Mouse (Mus musculus): Measurements from ENCODE around the gene Mthfr. TPM values are rescaled to one million over a fixed set of nuclear protein-coding genes. Genes with fewer than 3 reads are reported as not detected.

Mthfr gene
- total and polyA plus RNA-seq, 3 experiments: 15.3 to 17.0 (median 16.3) TPM

DNA sequence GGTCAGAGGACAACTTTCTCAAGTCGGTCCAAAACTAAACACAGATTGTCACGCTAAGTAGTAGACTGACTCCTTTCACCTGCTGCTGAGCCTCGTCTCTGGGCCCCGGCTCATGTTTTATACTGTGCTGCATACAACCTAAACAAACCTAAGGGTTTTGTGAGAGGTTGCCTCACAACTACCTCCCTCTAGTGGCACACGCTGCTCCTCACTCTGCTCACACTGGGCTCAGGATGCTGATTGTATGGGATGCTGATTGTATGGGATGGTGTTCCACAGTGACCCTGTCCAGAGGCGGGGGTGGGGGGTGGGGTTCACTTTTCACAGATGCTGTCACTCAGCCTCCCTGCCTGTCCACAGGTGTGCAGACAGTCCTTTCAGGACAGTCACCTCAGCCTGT is 40.3 kb downstream of the Mthfr start:
- H3K27ac ChIP-seq (ENCODE audit: insufficient read depth, low read depth): no peak overlapping the region
- H3K4me2 ChIP-seq (ENCODE audit: insufficient read depth, low read depth, poor library complexity, severe bottlenecking): no peak overlapping the region
- no peak overlapping the region for H3K9ac ChIP-seq (ENCODE audit: insufficient read depth, low read depth)
- dilution Hi-C loops (cut with MboI; ENCODE audit: extremely low pct_ligation_motif_present, extremely low pct_unique_long_range_greater_than_20kb, low sequenced_read_pairs) (no loop called here), in situ Hi-C loops (cut with MboI; ENCODE audit: low pct_ligation_motif_present, low pct_unique_long_range_greater_than_20kb, low sequenced_read_pairs) (no loop called here)
- DNase-seq (ENCODE audit: extremely low read depth): no peak
- peak in 1 of 2 experiments; percentile 39; a peak in 2 of 4 replicates for TF ChIP-seq CTCF (conservative IDR thresholded peaks at IDR 0.05 in 1 of 2, IDR thresholded peaks at IDR 0.05 in 1 of 2; ENCODE audit: low read depth in 2 of 2, low read length in 2 of 2)
- no peak for TF ChIP-seq ZNF384 (IDR thresholded peaks at IDR 0.05; ENCODE audit: low read depth, low read length)
- TF ChIP-seq MAZ (IDR thresholded peaks at IDR 0.05; ENCODE audit: low read depth, low read length): no peak
- 0 out of 2 replicates have a peak, but pooled peaks have one; percentile 7 for TF ChIP-seq SMC3 (IDR thresholded peaks at IDR 0.05; ENCODE audit: low read depth, low read length)
- peaks cover 28 to 42% of the 10 kb centered on the region in 2 experiments for H3K36me3 ChIP-seq (replicated peaks in 1 of 2; ENCODE audit: control insufficient read depth in 1 of 2, insufficient read depth in 1 of 2, low read length in 1 of 2)
- no peaks in the 10 kb centered on the region for H3K9me3 ChIP-seq (replicated peaks; ENCODE audit: low read length)
- peaks cover 1% of the 10 kb centered on the region for H3K27me3 ChIP-seq (replicated peaks)
- no peak overlapping the region for H3K4me3 ChIP-seq (replicated peaks in 1 of 3; ENCODE audit: low read depth in 2 of 3, low read length in 2 of 3, poor library complexity in 1 of 3)
- no peaks in the 10 kb centered on the region for H3K79me2 ChIP-seq (replicated peaks; ENCODE audit: control insufficient read depth, extremely low read depth, insufficient read depth, poor library complexity, severe bottlenecking)
- 0 out of 4 replicates have a peak, but pooled peaks cover 0 to 3% of the 10 kb centered on the region in 2 experiments for H3K4me1 ChIP-seq (ENCODE audit: control insufficient read depth in 1 of 2, insufficient read depth in 2 of 2)

DNA sequence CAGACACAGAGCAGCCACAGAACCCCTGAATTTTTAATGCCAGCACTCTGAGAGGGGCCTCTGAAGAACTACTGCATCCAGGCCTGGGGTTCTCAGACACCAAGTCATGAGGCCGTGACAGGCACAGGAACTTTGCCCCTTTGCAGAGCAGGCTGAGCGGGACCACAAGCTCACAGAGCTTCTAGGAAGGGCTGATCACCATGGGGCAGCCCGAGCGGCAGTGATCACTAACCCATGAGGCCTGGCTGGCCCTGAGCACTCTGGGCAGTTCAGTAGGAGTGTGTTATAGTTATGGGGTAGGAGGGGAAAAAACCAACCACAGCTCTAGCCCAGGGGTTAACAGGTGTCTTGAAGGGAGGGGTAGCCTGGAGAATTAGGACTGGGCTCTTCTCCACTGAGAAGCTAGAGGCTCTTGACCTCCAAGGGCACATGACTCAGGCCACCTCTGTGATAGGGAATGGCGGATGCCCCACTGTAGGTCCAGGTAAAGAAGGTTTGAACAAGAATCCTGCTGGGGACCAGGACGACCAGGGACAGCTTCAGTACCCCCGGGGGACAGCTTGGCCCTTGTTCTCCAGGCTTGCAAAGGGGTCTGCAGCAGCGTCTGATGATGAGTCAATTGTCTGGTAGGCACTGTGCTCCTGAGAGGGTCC is 41.2 kb downstream of the Mthfr start:
- no peak for DNase-seq (ENCODE audit: extremely low read depth)
- no peak overlapping the region for H3K27ac ChIP-seq (ENCODE audit: insufficient read depth, low read depth)
- H3K4me3 ChIP-seq (replicated peaks in 1 of 3; ENCODE audit: low read depth in 2 of 3, low read length in 2 of 3, poor library complexity in 1 of 3): no peak overlapping the region
- H3K36me3 ChIP-seq (replicated peaks in 1 of 2; ENCODE audit: control insufficient read depth in 1 of 2, insufficient read depth in 1 of 2, low read length in 1 of 2): peaks cover 28 to 42% of the 10 kb centered on the region in 2 experiments
- dilution Hi-C loops (cut with MboI; ENCODE audit: extremely low pct_ligation_motif_present, extremely low pct_unique_long_range_greater_than_20kb, low sequenced_read_pairs): no loop called here
- H3K27me3 ChIP-seq (replicated peaks): peaks cover under 1% of the 10 kb centered on the region
- no peak for TF ChIP-seq JUN (IDR thresholded peaks at IDR 0.05; ENCODE audit: insufficient read depth, low read depth, low read length)
- H3K4me2 ChIP-seq (ENCODE audit: insufficient read depth, low read depth, poor library complexity, severe bottlenecking): no peak overlapping the region
- no peaks in the 10 kb centered on the region for H3K9me3 ChIP-seq (replicated peaks; ENCODE audit: low read length)
- in situ Hi-C loops (cut with MboI; ENCODE audit: low pct_ligation_motif_present, low pct_unique_long_range_greater_than_20kb, low sequenced_read_pairs): no loop called here
- H3K9ac ChIP-seq (ENCODE audit: insufficient read depth, low read depth): no peak overlapping the region
- H3K4me1 ChIP-seq (ENCODE audit: control insufficient read depth in 1 of 2, insufficient read depth in 2 of 2): no peaks in the 10 kb centered on the region
- H3K79me2 ChIP-seq (replicated peaks; ENCODE audit: control insufficient read depth, extremely low read depth, insufficient read depth, poor library complexity, severe bottlenecking): no peaks in the 10 kb centered on the region

DNA sequence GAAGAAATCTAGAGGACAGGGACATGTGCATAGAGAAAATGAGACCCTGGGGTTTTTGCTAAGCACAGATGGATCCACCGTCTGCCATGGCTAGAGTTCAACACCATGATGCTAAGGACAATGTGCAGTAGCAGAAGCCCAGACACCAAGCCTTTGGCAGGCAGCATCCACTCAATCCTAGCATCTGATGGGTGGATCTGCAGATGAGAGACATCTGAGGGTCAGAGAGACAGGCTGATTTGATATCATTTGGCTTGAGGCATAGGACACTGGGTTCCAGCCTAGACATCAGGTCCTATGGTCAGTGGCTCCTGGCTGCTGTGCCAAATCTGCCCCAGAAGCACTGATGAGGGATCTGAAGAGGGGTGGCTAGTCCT is 41.7 kb downstream of the Mthfr start:
- dilution Hi-C loops (cut with MboI; ENCODE audit: extremely low pct_ligation_motif_present, extremely low pct_unique_long_range_greater_than_20kb, low sequenced_read_pairs) (no loop called here), in situ Hi-C loops (cut with MboI; ENCODE audit: low pct_ligation_motif_present, low pct_unique_long_range_greater_than_20kb, low sequenced_read_pairs) (no loop called here)
- TF ChIP-seq RCOR1 (conservative IDR thresholded peaks at IDR 0.05; ENCODE audit: low read depth, low read length) (no peak), USF2 (conservative IDR thresholded peaks at IDR 0.05; ENCODE audit: low read depth, low read length) (no peak), MAZ (IDR thresholded peaks at IDR 0.05; ENCODE audit: low read depth, low read length) (no peak), MEF2A (IDR thresholded peaks at IDR 0.05; ENCODE audit: borderline replicate concordance, low read depth, low read length) (no peak), ELF1 (IDR thresholded peaks at IDR 0.05; ENCODE audit: low read depth, low read length) (no peak), HCFC1 (IDR thresholded peaks at IDR 0.05; ENCODE audit: low read depth, low read length) (no peak), GABPA (IDR thresholded peaks at IDR 0.05; ENCODE audit: insufficient replicate concordance, low read depth, low read length) (no peak), E2F4 (IDR thresholded peaks at IDR 0.05; ENCODE audit: insufficient replicate concordance, low read depth, low read length) (no peak), MXI1 (IDR thresholded peaks at IDR 0.05; ENCODE audit: low read depth, low read length) (no peak)
- Histone ChIP-seq H3K4me1 (ENCODE audit: control insufficient read depth in 1 of 2, insufficient read depth in 2 of 2) (no peaks in the 10 kb centered on the region), H3K27me3 (replicated peaks) (no peaks in the 10 kb centered on the region), H3K27ac (ENCODE audit: insufficient read depth, low read depth) (no peak overlapping the region), H3K9me3 (replicated peaks; ENCODE audit: low read length) (no peaks in the 10 kb centered on the region), H3K36me3 (replicated peaks in 1 of 2; ENCODE audit: control insufficient read depth in 1 of 2, insufficient read depth in 1 of 2, low read length in 1 of 2) (peaks cover 28 to 42% of the 10 kb centered on the region in 2 experiments), H3K4me2 (ENCODE audit: insufficient read depth, low read depth, poor library complexity, severe bottlenecking) (no peak overlapping the region), H3K9ac (ENCODE audit: insufficient read depth, low read depth) (no peak overlapping the region), H3K4me3 (replicated peaks in 1 of 3; ENCODE audit: low read depth in 2 of 3, low read length in 2 of 3, poor library complexity in 1 of 3) (no peak overlapping the region), H3K79me2 (replicated peaks; ENCODE audit: control insufficient read depth, extremely low read depth, insufficient read depth, poor library complexity, severe bottlenecking) (no peaks in the 10 kb centered on the region)
- DNase-seq (ENCODE audit: extremely low read depth): no peak

Data from CH12.LX (cell line).